Mouse (Mus musculus) embryonic facial prominence, embryonic 12.5 days (tissue): ENCODE results near the gene Arih2. TPM values are rescaled to one million over a fixed set of nuclear protein-coding genes. Genes with fewer than 3 reads are reported as not detected.
"Not testable (repeated sequence)": the region's sequence is repeated elsewhere in the genome, so short reads cannot be mapped to it uniquely, and the experiment has no call there.

Source experiments
- ATAC-seq: fragments of 200-750 bp; cut with Nextera tagmentation; 2 replicates; pipeline ENCODE4 v1.8.0; 2017; ENCODE audit not compliant: insufficient number of reproducible peaks, insufficient read depth, low FRiP score, low TSS enrichment
- H3K27ac ChIP-seq: fragments of 300-500 bp; sonication (generic); 2 replicates; pipeline ENCODE4 v1.5.1; 2016; ENCODE audit warnings: mild to moderate bottlenecking
- H3K27me3 ChIP-seq: fragments of 300-500 bp; sonication (generic); 2 replicates; pipeline ENCODE4 v1.6.1; 2016; ENCODE audit warnings: mild to moderate bottlenecking, moderate library complexity
- H3K36me3 ChIP-seq: fragments of 300-500 bp; sonication (generic); 2 replicates; pipeline ENCODE4 v1.6.1; 2016; ENCODE audit warnings: mild to moderate bottlenecking
- H3K4me1 ChIP-seq: fragments of 300-500 bp; sonication (generic); 2 replicates; pipeline ENCODE4 v1.6.1; 2016
- H3K4me2 ChIP-seq: fragments of 300-500 bp; sonication (generic); replicated peaks from 2 replicates; pipeline ENCODE4 v1.6.1; 2016; ENCODE audit warnings: mild to moderate bottlenecking, moderate library complexity
- H3K4me3 ChIP-seq: fragments of 300-500 bp; sonication (generic); 2 replicates; pipeline ENCODE4 v1.5.1; 2016; ENCODE audit warnings: mild to moderate bottlenecking
- H3K9ac ChIP-seq: fragments of 300-500 bp; sonication (generic); 2 replicates; pipeline ENCODE4 v1.6.1; 2016; ENCODE audit warnings: mild to moderate bottlenecking, moderate library complexity
- H3K9me3 ChIP-seq: fragments of 300-500 bp; sonication (generic); 2 replicates; pipeline ENCODE4 v1.6.1; 2016; ENCODE audit warnings: mild to moderate bottlenecking, moderate library complexity
- WGBS: fragments of 180-500 bp; shearing (Covaris S2); methylation state at CpG from one replicate; pipeline ENCODE4 v1.1.7; 2016; 5-methylcytosine and 5-hydroxymethylcytosine counted together
- polyA plus RNA-seq: library from polyadenylated mRNA; unstranded; fragments of >200 nt; fragmentation: Nextera tagmentation; extraction: Ambion mirVana; gene quantifications from 2 replicates; pipeline ENCODE4 v1.2.1, GENCODE M21; 2016

The Arih2 gene
- polyA plus RNA-seq, 1 experiment from 2014 or later = 58.1 TPM

- no peak for ATAC-seq
- no peak overlapping the region for H3K4me2 ChIP-seq
- no peaks in the 10 kb centered on the region for H3K27me3 ChIP-seq
- H3K4me3 ChIP-seq = no peak overlapping the region
- H3K36me3 ChIP-seq = peaks cover 11% of the 10 kb centered on the region; the same call in 1 of the 2 replicates
- H3K9me3 ChIP-seq = no peaks in the 10 kb centered on the region
- 90% methylated on average over 6 of the region's 6 CpGs for WGBS
- H3K27ac ChIP-seq = no peak overlapping the region
- H3K4me1 ChIP-seq = peaks cover 3% of the 10 kb centered on the region; the same call in 1 of the 2 replicates
- no peak overlapping the region for H3K9ac ChIP-seq
These were observed 38.0 kb upstream of the Arih2 start for GRCm38 (mm10) chr9:108687181-108687580.

- Histone ChIP-seq H3K36me3 (peaks cover 15% of the 10 kb centered on the region; the same call in 1 of the 2 replicates), H3K9ac (no peak overlapping the region)
These were observed 37.3 kb upstream of the Arih2 start for GRCm38 (mm10) chr9:108686475-108686887.

GRCm38 (mm10) chr9:108680026-108680425, 30.8 kb upstream of the Arih2 start:
- no peak overlapping the region for H3K9ac ChIP-seq
- H3K27me3 ChIP-seq = no peaks in the 10 kb centered on the region
- no peak overlapping the region for H3K4me2 ChIP-seq
- H3K36me3 ChIP-seq = peaks cover 41% of the 10 kb centered on the region
- H3K27ac ChIP-seq = no peak overlapping the region
- no peaks in the 10 kb centered on the region for H3K4me1 ChIP-seq
- 92% methylated on average over 15 of the region's 15 CpGs for WGBS
- ATAC-seq = no peak
- H3K4me3 ChIP-seq = no peak overlapping the region
- H3K9me3 ChIP-seq = no peaks in the 10 kb centered on the region

More at GRCm38 (mm10) chr9:108686475-108686887, 37.3 kb upstream of the Arih2 start:
- no peaks in the 10 kb centered on the region for H3K9me3 ChIP-seq
- ATAC-seq = no peak
- peaks cover under 1% of the 10 kb centered on the region; the same call in 1 of the 2 replicates for H3K4me1 ChIP-seq
- H3K4me2 ChIP-seq = no peak overlapping the region
- H3K27ac ChIP-seq = no peak overlapping the region
- WGBS = 60% methylated on average over 4 of the region's 4 CpGs
- H3K27me3 ChIP-seq = no peaks in the 10 kb centered on the region
- H3K4me3 ChIP-seq = no peak overlapping the region

- peaks cover 36% of the 10 kb centered on the region for H3K36me3 ChIP-seq
- H3K4me2 ChIP-seq = no peak overlapping the region
- no peak for ATAC-seq
- no peaks in the 10 kb centered on the region for H3K27me3 ChIP-seq
- no peak overlapping the region for H3K27ac ChIP-seq
- no peak overlapping the region for H3K4me3 ChIP-seq
- no peaks in the 10 kb centered on the region for H3K4me1 ChIP-seq
- WGBS = 51% methylated on average over 2 of the region's 2 CpGs
- no peaks in the 10 kb centered on the region for H3K9me3 ChIP-seq
- no peak overlapping the region for H3K9ac ChIP-seq
These were observed 24.0 kb upstream of the Arih2 start for GRCm38 (mm10) chr9:108673151-108673550.

GRCm38 (mm10) chr9:108669875-108670274, 20.7 kb upstream of the Arih2 start:
- H3K36me3 ChIP-seq = peaks cover 32% of the 10 kb centered on the region
- 58% methylated on average over 8 of the region's 8 CpGs for WGBS
- no peak overlapping the region for H3K4me2 ChIP-seq
- no peaks in the 10 kb centered on the region for H3K27me3 ChIP-seq
- H3K4me1 ChIP-seq = no peaks in the 10 kb centered on the region
- H3K27ac ChIP-seq = no peak overlapping the region
- no peak overlapping the region for H3K9ac ChIP-seq
- no peak overlapping the region for H3K4me3 ChIP-seq
- no peaks in the 10 kb centered on the region for H3K9me3 ChIP-seq
- no peak for ATAC-seq

- Histone ChIP-seq H3K4me2 (peak overlapping the region; percentile 74), H3K9me3 (no peaks in the 10 kb centered on the region), H3K4me1 (peaks cover 7% of the 10 kb centered on the region; the same call in 1 of the 2 replicates), H3K36me3 (no peaks in the 10 kb centered on the region), H3K4me3 (peak overlapping the region; percentile 62), H3K27ac (no peak overlapping the region), H3K9ac (peak overlapping the region; percentile 70), H3K27me3 (no peaks in the 10 kb centered on the region)
- 48% methylated on average over 6 of the region's 6 CpGs for whole genome bisulfite sequencing
- ATAC-seq = no peak
These were observed 13.5 kb upstream of the Arih2 start for GRCm38 (mm10) chr9:108662660-108663059.

GRCm38 (mm10) chr9:108661677-108662612, 12.8 kb upstream of the Arih2 start, which contains the start of gene Slc25a20:
Slc25a20 (plus strand) TSS chr9:108662088.
- H3K27me3 ChIP-seq = no peaks in the 10 kb centered on the region
- H3K4me3 ChIP-seq = peak within 1 kb of the TSS; percentile 62
- H3K9me3 ChIP-seq = no peaks in the 10 kb centered on the region
- peak; percentile 83; the same call in 1 of the 2 replicates for ATAC-seq
- H3K36me3 ChIP-seq = no peaks in the 10 kb centered on the region
- WGBS = 3% methylated on average over 36 of the region's 37 CpGs
- H3K9ac ChIP-seq = peak within 1 kb of the TSS; percentile 70
- H3K27ac ChIP-seq = no peak within 1 kb of the TSS
- peak within 1 kb of the TSS; percentile 74 for H3K4me2 ChIP-seq
- peaks cover 7% of the 10 kb centered on the region; the same call in 1 of the 2 replicates for H3K4me1 ChIP-seq

- not testable (repeated sequence) for ATAC-seq, H3K27me3 ChIP-seq, H3K9ac ChIP-seq, H3K4me2 ChIP-seq, H3K36me3 ChIP-seq, H3K4me1 ChIP-seq, H3K9me3 ChIP-seq, H3K4me3 ChIP-seq, H3K27ac ChIP-seq
- WGBS = 81% methylated on average over 7 of the region's 7 CpGs
These were observed 6.7 kb upstream of the Arih2 start for GRCm38 (mm10) chr9:108655865-108656264.

GRCm38 (mm10) chr9:108654566-108655464, 5.6 kb upstream of the Arih2 start:
- peaks cover 5% of the 10 kb centered on the region for H3K4me1 ChIP-seq
- H3K9me3 ChIP-seq = no peaks in the 10 kb centered on the region
- no peak overlapping the region for H3K4me3 ChIP-seq
- ATAC-seq = no peak
- WGBS = 81% methylated on average over 10 of the region's 10 CpGs
- H3K27me3 ChIP-seq = no peaks in the 10 kb centered on the region
- H3K4me2 ChIP-seq = no peak overlapping the region
- no peak overlapping the region for H3K27ac ChIP-seq
- no peak overlapping the region for H3K9ac ChIP-seq
- H3K36me3 ChIP-seq = no peaks in the 10 kb centered on the region

GRCm38 (mm10) chr9:108649561-108650440, 615 bp upstream of the Arih2 start:
- peak overlapping the region; percentile 91 for H3K27ac ChIP-seq
- peaks cover 14% of the 10 kb centered on the region for H3K4me1 ChIP-seq
- H3K9me3 ChIP-seq = no peaks in the 10 kb centered on the region
- H3K4me2 ChIP-seq = peak overlapping the region; percentile 75
- peak overlapping the region; percentile 98 for H3K4me3 ChIP-seq
- no peaks in the 10 kb centered on the region for H3K36me3 ChIP-seq
- H3K27me3 ChIP-seq = no peaks in the 10 kb centered on the region
- peak overlapping the region; percentile 96; the same call in 1 of the 2 replicates for H3K9ac ChIP-seq
- 31% methylated on average over 29 of the region's 29 CpGs for WGBS
- no peak for ATAC-seq
